Mouse (Mus musculus) left cerebral cortex, adult 18-20 months (tissue): ENCODE measurements around the gene Slc7a6. TPM values are rescaled to one million over a fixed set of nuclear protein-coding genes. Genes with fewer than 3 reads are reported as not detected.

ENCODE experiments used
- total RNA-seq, 2 experiments: library from RNA; stranded (reverse); gene quantifications; 2 replicates each; pipeline ENCODE4 v1.2.3; 2021

Slc7a6 gene
- total RNA-seq, 2 experiments from 2014 or later, result 21.0 to 24.4 TPM

Other genes starting within 250 kb of the Slc7a6 start
- 1 to 10 TPM; 1.9 to 2.4 TPM for gene Ctrl, start 235.0 kb upstream of the Slc7a6 start, total RNA-seq
- gene Psmb10, start 230.4 kb upstream of the Slc7a6 start, total RNA-seq, result 10 to 100 TPM; 92.9 to 93.3 TPM
- gene Lcat, start 225.5 kb upstream of the Slc7a6 start, total RNA-seq, result 10 to 100 TPM; 22.8 to 26.4 TPM
- gene Slc12a4, start 202.8 kb upstream of the Slc7a6 start, total RNA-seq, result 10 to 100 TPM; 17.3 to 19.2 TPM
- gene Dpep3, start 189.4 kb upstream of the Slc7a6 start, total RNA-seq, result not detected
- 10 to 100 TPM; 18.9 to 19.2 TPM for gene Dus2, start 177.5 kb upstream of the Slc7a6 start, total RNA-seq
- not detected for gene Dpep2nb, start 162.9 kb upstream of the Slc7a6 start, total RNA-seq
- gene Ddx28, start 157.0 kb upstream of the Slc7a6 start, total RNA-seq, result 10 to 100 TPM; 14.5 to 17.2 TPM
- gene Nfatc3, start 110.0 kb upstream of the Slc7a6 start, total RNA-seq, result 10 to 100 TPM; 10.5 to 12.4 TPM
- gene Esrp2, start 31.9 kb upstream of the Slc7a6 start, total RNA-seq, result not detected
- gene Pla2g15, start 18.5 kb upstream of the Slc7a6 start, total RNA-seq, result 10 to 100 TPM; 25.8 to 28.3 TPM
- gene Slc7a6os, start 42.1 kb downstream of the Slc7a6 start, total RNA-seq, result 10 to 100 TPM; 26.2 to 27.0 TPM
- gene Prmt7, start 42.1 kb downstream of the Slc7a6 start, total RNA-seq, result 10 to 100 TPM; 34.2 to 40.0 TPM
- 10 to 100 TPM; 51.2 to 59.3 TPM for gene Smpd3, start 169.1 kb downstream of the Slc7a6 start, total RNA-seq
- gene Zfp90, start 246.5 kb downstream of the Slc7a6 start, total RNA-seq, result 10 to 100 TPM; 10.8 to 11.6 TPM